Mouse (Mus musculus) splenic B cell, adult 2 months (primary cell): ENCODE measurements at regions not wholly inside any gene's neighbourhood (a gene's known extent, or its start where the extent isn't known, plus 50 kb on each side); places are given as distances from the start of the nearest gene placed in this dataset.

ENCODE experiments used
- DNase-seq: peaks from one replicate; pipeline ENCODE4 v3.0.0-alpha.2; 2011; ENCODE audit warnings: low read depth, low spot score
- H3K27me3 ChIP-seq: 2 replicates; pipeline ENCODE4 v1.6.1; 2012; ENCODE audit warnings: mild to moderate bottlenecking, low read length, moderate library complexity, mixed read lengths; ENCODE audit not compliant: control insufficient read depth, poor library complexity, insufficient read depth, severe bottlenecking
- H3K36me3 ChIP-seq: 2 replicates; pipeline ENCODE4 v1.6.1; 2012; ENCODE audit warnings: mild to moderate bottlenecking, low read length, moderate library complexity, mixed read lengths; ENCODE audit not compliant: control insufficient read depth, poor library complexity, insufficient read depth, severe bottlenecking

GRCm38 (mm10) chr12:9874823-9875222, 304.9 kb downstream of the Osr1 start:
- DNase-seq = no peak
- no peaks in the 10 kb centered on the region for H3K36me3 ChIP-seq
- H3K27me3 ChIP-seq = no peaks in the 10 kb centered on the region

DNA sequence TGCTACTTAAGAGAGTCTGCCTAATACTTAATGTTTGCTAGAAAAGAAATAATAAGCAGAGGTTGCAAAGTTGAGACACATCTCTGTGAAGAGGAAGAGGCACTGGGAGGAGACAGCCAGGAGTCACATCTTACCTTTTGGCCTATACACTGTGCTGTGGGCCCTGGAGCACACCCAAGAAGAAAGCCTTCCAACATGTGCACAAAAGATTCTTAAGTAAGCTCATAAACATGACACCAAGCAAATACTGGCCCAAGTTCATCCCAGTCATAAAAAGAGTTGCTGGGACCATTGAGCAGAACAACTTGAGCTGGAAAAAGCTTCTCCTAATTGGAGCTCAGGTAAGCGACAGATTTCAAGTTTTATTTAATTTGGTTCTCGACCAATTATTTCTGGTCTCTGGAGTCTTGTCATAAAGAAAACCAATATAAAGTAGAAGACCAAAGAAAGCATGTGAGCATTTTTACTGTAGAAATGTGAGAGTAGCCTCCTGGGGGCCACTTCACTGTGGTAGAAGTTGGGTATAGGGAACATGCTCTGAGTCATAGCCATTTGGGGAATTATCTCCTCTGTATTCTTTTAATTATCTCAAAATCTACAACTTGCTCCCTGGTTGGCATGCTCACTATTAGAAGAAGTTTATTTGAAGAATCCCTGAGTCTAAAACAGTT, 312.2 kb downstream of the Osr1 start:
- Histone ChIP-seq H3K27me3 (no peaks in the 10 kb centered on the region), H3K36me3 (no peaks in the 10 kb centered on the region)
- DNase-seq = no peak

GRCm38 (mm10) chr12:9883037-9883730, 313.3 kb downstream of the Osr1 start:
- Histone ChIP-seq H3K27me3 (no peaks in the 10 kb centered on the region), H3K36me3 (no peaks in the 10 kb centered on the region)
- no peak for DNase-seq

DNA sequence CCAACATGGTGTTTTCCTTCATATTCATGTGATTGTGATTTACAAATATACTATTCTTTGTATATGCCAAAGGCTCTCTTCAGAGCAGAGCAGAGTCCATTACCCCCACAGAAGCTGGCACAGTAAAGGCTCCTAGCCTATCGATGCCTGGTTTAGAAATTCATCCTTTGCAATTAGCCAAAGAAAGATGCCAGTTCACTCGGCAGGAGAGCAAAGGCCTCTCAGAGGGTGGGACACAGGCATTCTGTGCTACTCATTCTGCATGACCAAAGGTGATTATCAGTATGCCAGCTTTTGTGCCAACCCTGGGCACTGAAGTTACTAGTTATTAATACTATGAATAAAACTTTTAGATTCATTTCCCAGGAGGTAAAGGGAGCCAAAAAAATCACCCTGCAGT, 324.6 kb downstream of the Osr1 start:
- no peaks in the 10 kb centered on the region for H3K27me3 ChIP-seq
- H3K36me3 ChIP-seq = no peaks in the 10 kb centered on the region
- no peak for DNase-seq

GRCm38 (mm10) chr12:9897980-9898379, 328.1 kb downstream of the Osr1 start:
- DNase-seq = peak; percentile 3
- H3K27me3 ChIP-seq = no peaks in the 10 kb centered on the region; the same call in 1 of the 2 replicates
- no peaks in the 10 kb centered on the region for H3K36me3 ChIP-seq

- Histone ChIP-seq H3K27me3 (no peaks in the 10 kb centered on the region; the same call in 1 of the 2 replicates), H3K36me3 (no peaks in the 10 kb centered on the region)
- no peak for DNase-seq
Measured at GRCm38 (mm10) chr12:9898420-9898819, 328.5 kb downstream of the Osr1 start.

DNA sequence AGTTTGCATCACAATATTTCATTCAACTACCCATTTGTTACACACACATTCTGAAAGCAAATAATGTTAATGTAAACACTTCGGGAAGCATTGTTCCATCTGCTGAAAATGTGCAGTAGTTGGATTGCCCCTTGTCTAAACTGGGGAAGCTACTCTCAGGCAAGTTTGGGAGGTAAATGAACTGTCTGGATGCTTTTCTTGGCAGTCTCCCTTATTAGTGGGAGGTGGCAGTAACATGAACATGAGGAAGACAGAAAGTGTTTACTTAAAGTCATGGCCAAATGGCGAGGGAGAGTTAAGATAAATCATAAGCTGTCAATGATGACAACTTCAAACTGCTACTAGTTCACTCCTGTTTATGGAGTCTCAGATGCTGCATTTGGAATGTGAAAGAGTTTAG, 332.0 kb downstream of the Osr1 start:
- no peaks in the 10 kb centered on the region; the same call in 1 of the 2 replicates for H3K27me3 ChIP-seq

DNA sequence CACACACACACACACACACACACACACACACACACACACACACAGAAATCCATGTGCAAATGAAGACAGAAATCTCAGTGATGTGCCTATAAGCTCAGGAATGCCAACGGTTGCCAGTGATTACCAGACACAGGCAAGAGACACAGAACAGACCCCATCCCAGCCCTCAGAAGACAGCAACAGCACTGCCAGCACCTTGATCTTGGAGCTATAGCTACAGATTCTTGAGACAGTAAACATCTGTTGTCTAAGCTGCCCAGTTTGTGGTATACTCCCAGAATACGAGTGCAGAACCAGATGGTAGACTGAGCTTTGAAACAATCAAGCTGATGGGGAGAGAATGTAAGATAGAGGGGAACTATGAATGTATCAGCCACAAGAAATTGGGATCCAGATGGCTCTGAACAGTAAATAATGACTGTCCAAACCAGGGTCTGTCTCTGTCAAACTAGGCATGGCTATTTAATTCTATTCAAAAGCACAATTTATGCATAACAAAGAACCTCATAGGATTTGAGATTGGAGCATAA, 333.9 kb downstream of the Osr1 start:
- no peak for DNase-seq

More for the DNA sequence above, 332.0 kb downstream of the Osr1 start:
- no peak for DNase-seq
- no peaks in the 10 kb centered on the region for H3K36me3 ChIP-seq

DNA sequence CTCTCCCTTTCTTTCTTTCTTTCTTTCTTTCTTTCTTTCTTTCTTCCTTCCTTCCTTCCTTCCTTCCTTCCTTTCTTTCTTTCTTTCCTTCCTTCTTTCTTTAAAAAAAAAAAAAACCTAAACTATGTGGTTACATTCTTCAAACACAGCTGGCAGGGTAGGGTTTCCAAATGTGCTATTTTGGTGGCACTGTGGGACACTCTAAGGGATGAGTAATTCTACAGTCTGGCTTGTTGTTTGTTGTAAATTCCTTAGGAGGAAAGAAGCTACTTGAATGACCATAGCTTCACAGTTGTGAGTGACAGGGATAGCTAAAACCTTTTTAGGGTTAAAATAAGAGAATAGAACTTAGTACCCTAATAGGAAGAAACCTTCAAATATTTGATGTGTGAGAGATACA, 342.4 kb downstream of the Osr1 start:
- DNase-seq = no peak
- Histone ChIP-seq H3K27me3 (no peaks in the 10 kb centered on the region), H3K36me3 (no peaks in the 10 kb centered on the region)

More for the DNA sequence above, 333.9 kb downstream of the Osr1 start:
- no peaks in the 10 kb centered on the region; the same call in 1 of the 2 replicates for H3K27me3 ChIP-seq
- no peaks in the 10 kb centered on the region for H3K36me3 ChIP-seq

- Histone ChIP-seq H3K36me3 (no peaks in the 10 kb centered on the region), H3K27me3 (no peaks in the 10 kb centered on the region)
- no peak for DNase-seq
Measured at GRCm38 (mm10) chr12:9915726-9916140, 345.8 kb downstream of the Osr1 start.

DNA sequence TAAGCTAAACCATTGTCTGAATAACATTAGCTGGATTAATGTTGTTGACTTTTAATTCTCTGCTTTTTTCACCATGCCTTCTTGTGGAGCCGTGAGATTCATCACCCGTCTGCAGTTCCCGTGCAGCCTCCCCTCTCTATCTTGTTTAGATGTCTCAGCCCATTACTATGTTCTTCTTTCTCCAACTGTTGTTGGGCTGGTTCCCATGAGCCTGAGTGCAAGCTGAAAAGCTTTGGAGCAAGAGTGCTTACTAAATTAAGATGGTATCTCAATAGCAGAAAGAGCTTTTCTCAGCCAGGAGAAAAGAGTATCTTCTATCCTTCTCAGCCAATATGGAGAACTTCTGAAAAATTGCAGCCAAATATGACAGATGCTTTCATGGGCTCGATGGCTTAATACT, 348.1 kb downstream of the Osr1 start:
- Histone ChIP-seq H3K36me3 (no peaks in the 10 kb centered on the region), H3K27me3 (no peaks in the 10 kb centered on the region)
- no peak for DNase-seq

DNA sequence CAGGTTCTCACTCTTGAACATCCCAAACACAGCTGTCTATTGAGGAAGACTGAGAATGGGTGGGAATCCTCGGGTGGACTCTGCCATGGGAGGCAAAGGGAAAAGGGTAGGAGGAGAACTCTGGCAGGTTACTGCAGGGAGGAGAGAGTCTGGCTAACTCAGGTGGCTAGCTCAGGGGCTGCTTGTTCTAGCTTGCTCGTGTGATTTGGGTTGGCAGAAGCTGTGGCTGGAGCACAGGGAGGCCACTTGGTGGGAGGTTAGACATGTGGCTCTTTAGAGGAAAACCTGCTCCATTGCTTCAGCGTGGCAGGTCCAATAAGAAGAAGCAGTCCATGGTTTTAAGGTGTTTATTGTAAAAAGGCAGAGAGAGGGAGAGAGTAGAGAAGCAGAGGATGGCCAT, 349.1 kb downstream of the Osr1 start:
- H3K36me3 ChIP-seq = no peaks in the 10 kb centered on the region
- no peak for DNase-seq
- H3K27me3 ChIP-seq = no peaks in the 10 kb centered on the region

DNA sequence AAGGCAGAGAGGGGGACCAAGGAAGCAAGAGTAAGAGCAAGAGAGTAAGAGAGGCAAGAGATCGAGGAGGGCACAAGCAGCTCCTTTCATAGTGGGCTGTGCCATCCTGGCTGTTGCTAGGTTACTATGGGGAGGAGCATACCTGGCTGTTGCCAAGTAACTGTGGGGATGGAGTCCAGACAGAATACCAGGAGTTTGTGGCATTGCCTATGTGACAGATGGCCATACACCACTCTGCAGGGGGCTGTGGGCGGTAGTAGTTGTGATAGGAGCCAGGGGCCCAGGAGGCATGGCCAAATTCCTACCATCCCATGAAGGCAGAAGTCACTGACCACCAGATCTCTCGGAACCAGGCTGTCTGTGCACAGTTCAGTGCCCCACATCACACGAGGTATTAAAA, 349.5 kb downstream of the Osr1 start:
- DNase-seq = no peak
- H3K36me3 ChIP-seq = no peaks in the 10 kb centered on the region
- H3K27me3 ChIP-seq = no peaks in the 10 kb centered on the region

GRCm38 (mm10) chr12:9920401-9920800, 350.5 kb downstream of the Osr1 start:
- H3K36me3 ChIP-seq = no peaks in the 10 kb centered on the region
- no peak for DNase-seq
- H3K27me3 ChIP-seq = no peaks in the 10 kb centered on the region

- no peaks in the 10 kb centered on the region for H3K27me3 ChIP-seq
- no peak for DNase-seq
- H3K36me3 ChIP-seq = no peaks in the 10 kb centered on the region
Measured at GRCm38 (mm10) chr12:9921591-9922198, 351.8 kb downstream of the Osr1 start.
